Mouse (Mus musculus): ENCODE results near the gene Tecpr2. TPM values are rescaled to one million over a fixed set of nuclear protein-coding genes. Genes with fewer than 3 reads are reported as not detected.

Tecpr2 gene
- polyA plus RNA-seq, 1 experiment: 6.1 TPM

- Histone ChIP-seq H3K27ac (ENCODE audit: control insufficient read depth, insufficient read depth, low read depth, low read length, poor library complexity) (no peak overlapping the region), H3K4me1 (ENCODE audit: control insufficient read depth, insufficient read depth, low read length) (peaks cover 8% of the 10 kb centered on the region), H3K4me3 (replicated peaks; ENCODE audit: control insufficient read depth, low read depth, low read length) (no peak overlapping the region)
- TF ChIP-seq CTCF (IDR thresholded peaks at IDR 0.05; ENCODE audit: control insufficient read depth, insufficient read depth, low read length): no peak
- TF ChIP-seq POLR2A (IDR thresholded peaks at IDR 0.05; ENCODE audit: borderline replicate concordance, control insufficient read depth, low read depth, low read length): no peak
- WGBS: 84% methylated on average over 11 of the region's 11 CpGs
Observed at GRCm38 (mm10) chr12:110986536-110987425, 97.7 kb downstream of the Tecpr2 start.

- TF ChIP-seq POLR2A (IDR thresholded peaks at IDR 0.05; ENCODE audit: borderline replicate concordance, control insufficient read depth, low read depth, low read length) (no peak), CTCF (IDR thresholded peaks at IDR 0.05; ENCODE audit: control insufficient read depth, insufficient read depth, low read length) (no peak)
- 93% methylated on average over 3 of the region's 3 CpGs for WGBS
- Histone ChIP-seq H3K4me3 (replicated peaks; ENCODE audit: control insufficient read depth, low read depth, low read length) (no peak overlapping the region), H3K27ac (ENCODE audit: control insufficient read depth, insufficient read depth, low read depth, low read length, poor library complexity) (no peak overlapping the region), H3K4me1 (ENCODE audit: control insufficient read depth, insufficient read depth, low read length) (peaks cover 6% of the 10 kb centered on the region)
Observed at GRCm38 (mm10) chr12:110989409-110989808, 100.3 kb downstream of the Tecpr2 start.

GRCm38 (mm10) chr12:110990500-110990899, 101.4 kb downstream of the Tecpr2 start:
- Histone ChIP-seq H3K4me1 (ENCODE audit: control insufficient read depth, insufficient read depth, low read length) (peaks cover 3% of the 10 kb centered on the region), H3K4me3 (replicated peaks; ENCODE audit: control insufficient read depth, low read depth, low read length) (no peak overlapping the region), H3K27ac (ENCODE audit: control insufficient read depth, insufficient read depth, low read depth, low read length, poor library complexity) (no peak overlapping the region)
- TF ChIP-seq POLR2A (IDR thresholded peaks at IDR 0.05; ENCODE audit: borderline replicate concordance, control insufficient read depth, low read depth, low read length): no peak
- TF ChIP-seq CTCF (IDR thresholded peaks at IDR 0.05; ENCODE audit: control insufficient read depth, insufficient read depth, low read length): no peak
- 84% methylated on average over 7 of the region's 7 CpGs for WGBS

- peak overlapping the region; percentile 81 for H3K4me3 ChIP-seq (replicated peaks; ENCODE audit: control insufficient read depth, low read depth, low read length)
- 1% methylated on average over 23 of the region's 23 CpGs for WGBS
- TF ChIP-seq POLR2A (IDR thresholded peaks at IDR 0.05; ENCODE audit: borderline replicate concordance, control insufficient read depth, low read depth, low read length): peak; percentile 52; the same call in 1 of the 2 replicates
- peak; percentile 96 for TF ChIP-seq CTCF (IDR thresholded peaks at IDR 0.05; ENCODE audit: control insufficient read depth, insufficient read depth, low read length)
Observed at GRCm38 (mm10) chr12:110991361-110992127, 102.5 kb downstream of the Tecpr2 start.

GRCm38 (mm10) chr12:110992128-110992553, 103.1 kb downstream of the Tecpr2 start:
- H3K27ac ChIP-seq (ENCODE audit: control insufficient read depth, insufficient read depth, low read depth, low read length, poor library complexity): peak overlapping the region; percentile 67
- WGBS: under 1% methylated on average over 24 of the region's 24 CpGs
- H3K4me3 ChIP-seq (replicated peaks; ENCODE audit: control insufficient read depth, low read depth, low read length): peak overlapping the region; percentile 81
- H3K4me1 ChIP-seq (ENCODE audit: control insufficient read depth, insufficient read depth, low read length): no peaks in the 10 kb centered on the region; the same call in 1 of the 2 replicates
- TF ChIP-seq POLR2A (IDR thresholded peaks at IDR 0.05; ENCODE audit: borderline replicate concordance, control insufficient read depth, low read depth, low read length) (peak; percentile 47; the same call in 1 of the 2 replicates), CTCF (IDR thresholded peaks at IDR 0.05; ENCODE audit: control insufficient read depth, insufficient read depth, low read length) (peak; percentile 94)

More at GRCm38 (mm10) chr12:110991361-110992127, 102.5 kb downstream of the Tecpr2 start:
- Histone ChIP-seq H3K27ac (ENCODE audit: control insufficient read depth, insufficient read depth, low read depth, low read length, poor library complexity) (peak overlapping the region; percentile 67), H3K4me1 (ENCODE audit: control insufficient read depth, insufficient read depth, low read length) (no peaks in the 10 kb centered on the region; the same call in 1 of the 2 replicates)

GRCm38 (mm10) chr12:110992771-110993170, 103.7 kb downstream of the Tecpr2 start:
- no peak for TF ChIP-seq POLR2A (IDR thresholded peaks at IDR 0.05; ENCODE audit: borderline replicate concordance, control insufficient read depth, low read depth, low read length)
- no peak for TF ChIP-seq CTCF (IDR thresholded peaks at IDR 0.05; ENCODE audit: control insufficient read depth, insufficient read depth, low read length)
- WGBS: 77% methylated on average over 12 of the region's 12 CpGs
- Histone ChIP-seq H3K4me1 (ENCODE audit: control insufficient read depth, insufficient read depth, low read length) (no peaks in the 10 kb centered on the region; the same call in 1 of the 2 replicates), H3K4me3 (replicated peaks; ENCODE audit: control insufficient read depth, low read depth, low read length) (no peak overlapping the region), H3K27ac (ENCODE audit: control insufficient read depth, insufficient read depth, low read depth, low read length, poor library complexity) (no peak overlapping the region)

GRCm38 (mm10) chr12:110993226-110993625, 104.2 kb downstream of the Tecpr2 start:
- no peaks in the 10 kb centered on the region; the same call in 1 of the 2 replicates for H3K4me1 ChIP-seq (ENCODE audit: control insufficient read depth, insufficient read depth, low read length)
- WGBS: 49% methylated on average over 3 of the region's 3 CpGs
- H3K4me3 ChIP-seq (replicated peaks; ENCODE audit: control insufficient read depth, low read depth, low read length): no peak overlapping the region
- TF ChIP-seq POLR2A (IDR thresholded peaks at IDR 0.05; ENCODE audit: borderline replicate concordance, control insufficient read depth, low read depth, low read length) (no peak), CTCF (IDR thresholded peaks at IDR 0.05; ENCODE audit: control insufficient read depth, insufficient read depth, low read length) (no peak)
- no peak overlapping the region for H3K27ac ChIP-seq (ENCODE audit: control insufficient read depth, insufficient read depth, low read depth, low read length, poor library complexity)

- Histone ChIP-seq H3K4me3 (replicated peaks; ENCODE audit: control insufficient read depth, low read depth, low read length) (no peak overlapping the region), H3K27ac (ENCODE audit: control insufficient read depth, insufficient read depth, low read depth, low read length, poor library complexity) (no peak overlapping the region), H3K4me1 (ENCODE audit: control insufficient read depth, insufficient read depth, low read length) (no peaks in the 10 kb centered on the region; the same call in 1 of the 2 replicates)
- TF ChIP-seq POLR2A (IDR thresholded peaks at IDR 0.05; ENCODE audit: borderline replicate concordance, control insufficient read depth, low read depth, low read length) (no peak), CTCF (IDR thresholded peaks at IDR 0.05; ENCODE audit: control insufficient read depth, insufficient read depth, low read length) (no peak)
- WGBS: 62% methylated on average over 12 of the region's 12 CpGs
Observed at GRCm38 (mm10) chr12:110994666-110995065, 105.6 kb downstream of the Tecpr2 start.
